Mouse (Mus musculus) intestine, embryonic 15.5 days (tissue): ENCODE data around the gene Kpna6. TPM values are rescaled to one million over a fixed set of nuclear protein-coding genes. Genes with fewer than 3 reads are reported as not detected.

Source experiments
- ATAC-seq: fragments of 200-750 bp; cut with Nextera tagmentation; 2 replicates; pipeline ENCODE4 v1.8.0; 2017; ENCODE audit warnings: moderate TSS enrichment, moderate library complexity
- H3K27ac ChIP-seq: fragments of 300-500 bp; sonication (generic); 2 replicates; pipeline ENCODE4 v1.5.1; 2015; ENCODE audit warnings: mild to moderate bottlenecking, inconsistent platforms
- H3K27me3 ChIP-seq: fragments of 300-500 bp; sonication (generic); replicated peaks from 2 replicates; pipeline ENCODE4 v1.6.1; 2015; ENCODE audit warnings: inconsistent platforms
- H3K36me3 ChIP-seq: fragments of 300-500 bp; sonication (generic); 2 replicates; pipeline ENCODE4 v1.6.1; 2015; ENCODE audit warnings: inconsistent platforms
- H3K4me1 ChIP-seq: fragments of 300-500 bp; sonication (generic); replicated peaks from 2 replicates; pipeline ENCODE4 v1.6.1; 2015; ENCODE audit warnings: inconsistent platforms
- H3K4me2 ChIP-seq: fragments of 300-500 bp; sonication (generic); replicated peaks from 2 replicates; pipeline ENCODE4 v1.6.1; 2015; ENCODE audit warnings: mild to moderate bottlenecking, inconsistent platforms
- H3K4me3 ChIP-seq: fragments of 300-500 bp; sonication (generic); replicated peaks from 2 replicates; pipeline ENCODE4 v1.5.1; 2015; ENCODE audit warnings: inconsistent platforms
- H3K9ac ChIP-seq: fragments of 300-500 bp; sonication (generic); 2 replicates; pipeline ENCODE4 v1.6.1; 2015; ENCODE audit warnings: inconsistent platforms
- H3K9me3 ChIP-seq: fragments of 300-500 bp; sonication (generic); 2 replicates; pipeline ENCODE4 v1.6.1; 2016; ENCODE audit warnings: inconsistent platforms
- WGBS: fragments of 180-500 bp; shearing (Covaris S2); methylation state at CpG from one replicate; pipeline ENCODE4 v1.1.7; 2015; 5-methylcytosine and 5-hydroxymethylcytosine counted together
- polyA plus RNA-seq: library from polyadenylated mRNA; unstranded; fragments of >200 nt; fragmentation: Nextera tagmentation; extraction: Ambion mirVana; gene quantifications from 2 replicates; pipeline ENCODE4 v1.2.1, GENCODE M21; 2015

The Kpna6 gene
- polyA plus RNA-seq, 1 experiment from 2014 or later, result 14.1 TPM

- peak within 1 kb of the TSS; percentile 69 for H3K4me2 ChIP-seq
- peaks cover 21% of the 10 kb centered on the region for H3K36me3 ChIP-seq
- peaks cover 11% of the 10 kb centered on the region for H3K4me1 ChIP-seq
Measured at GRCm38 (mm10) chr4:129640638-129641467, 31.7 kb downstream of the Kpna6 start, which contains the start of gene Txlna. TSS of gene Txlna (minus strand) at chr4:129641065.

DNA sequence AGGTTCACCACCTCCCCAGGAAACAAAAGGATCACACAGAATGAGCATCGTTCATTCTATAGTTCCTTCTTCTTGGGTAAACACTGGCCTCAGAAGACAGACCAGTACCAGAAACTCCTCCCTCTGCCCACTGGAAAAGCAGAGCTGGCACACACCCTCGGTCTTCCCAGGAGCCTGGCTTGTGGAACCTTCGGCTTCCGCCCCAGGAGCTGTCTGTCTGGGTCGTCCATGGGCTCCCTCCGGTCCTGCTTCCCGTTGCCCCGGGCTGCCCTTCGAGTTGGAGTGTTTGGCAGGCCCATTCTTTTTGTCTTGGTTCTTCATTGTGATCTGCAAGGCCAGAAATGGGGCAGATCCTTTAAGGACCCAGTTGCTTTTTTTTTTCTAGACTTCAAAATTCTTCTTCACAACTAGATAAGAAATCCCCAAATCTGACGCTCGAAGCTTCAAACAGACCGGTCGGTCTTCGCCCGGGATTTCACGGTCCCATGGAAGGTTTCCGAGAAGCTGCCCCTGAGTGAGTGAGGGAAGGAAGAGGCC, 32.4 kb downstream of the Kpna6 start:
- Histone ChIP-seq H3K4me2 (peak overlapping the region; percentile 69), H3K9ac (peak overlapping the region; percentile 60), H3K4me3 (peak overlapping the region; percentile 69), H3K27ac (peak overlapping the region; percentile 94), H3K9me3 (no peaks in the 10 kb centered on the region), H3K27me3 (no peaks in the 10 kb centered on the region), H3K36me3 (peaks cover 16% of the 10 kb centered on the region), H3K4me1 (peaks cover 11% of the 10 kb centered on the region)
- ATAC-seq, result peak; percentile 44
- WGBS, result 2% methylated on average over 17 of the region's 17 CpGs

More at GRCm38 (mm10) chr4:129640638-129641467, 31.7 kb downstream of the Kpna6 start, which contains the start of gene Txlna:
- WGBS, result under 1% methylated on average over 60 of the region's 60 CpGs
- Histone ChIP-seq H3K4me3 (peak within 1 kb of the TSS; percentile 69), H3K27ac (peak within 1 kb of the TSS; percentile 94), H3K27me3 (no peaks in the 10 kb centered on the region), H3K9ac (peak within 1 kb of the TSS; percentile 60), H3K9me3 (no peaks in the 10 kb centered on the region)
- ATAC-seq, result peak; percentile 97

- no peak overlapping the region for H3K27ac ChIP-seq
Measured at GRCm38 (mm10) chr4:129639221-129639620, 33.3 kb downstream of the Kpna6 start.

GRCm38 (mm10) chr4:129633852-129634251, 38.7 kb downstream of the Kpna6 start:
- ATAC-seq, result no peak
- peaks cover 1% of the 10 kb centered on the region; the same call in 1 of the 2 replicates for H3K4me1 ChIP-seq
- 81% methylated on average over 6 of the region's 6 CpGs for WGBS
- H3K4me2 ChIP-seq, result no peak overlapping the region
- peaks cover 62% of the 10 kb centered on the region for H3K36me3 ChIP-seq
- H3K27ac ChIP-seq, result no peak overlapping the region
- no peaks in the 10 kb centered on the region for H3K9me3 ChIP-seq
- H3K27me3 ChIP-seq, result no peaks in the 10 kb centered on the region
- H3K4me3 ChIP-seq, result no peak overlapping the region
- no peak overlapping the region for H3K9ac ChIP-seq

More at GRCm38 (mm10) chr4:129639221-129639620, 33.3 kb downstream of the Kpna6 start:
- Histone ChIP-seq H3K4me2 (peak overlapping the region; percentile 69), H3K36me3 (peaks cover 25% of the 10 kb centered on the region), H3K4me3 (no peak overlapping the region), H3K27me3 (no peaks in the 10 kb centered on the region), H3K9ac (no peak overlapping the region), H3K4me1 (peaks cover 11% of the 10 kb centered on the region), H3K9me3 (no peaks in the 10 kb centered on the region)
- ATAC-seq, result no peak
- 85% methylated on average over 15 of the region's 15 CpGs for WGBS

GRCm38 (mm10) chr4:129631867-129632266, 40.7 kb downstream of the Kpna6 start:
- H3K36me3 ChIP-seq, result peaks cover 71% of the 10 kb centered on the region
- no peak for ATAC-seq
- H3K27me3 ChIP-seq, result no peaks in the 10 kb centered on the region
- WGBS, result 91% methylated on average over 12 of the region's 12 CpGs
- H3K9me3 ChIP-seq, result no peaks in the 10 kb centered on the region
- no peak overlapping the region for H3K4me2 ChIP-seq
- H3K27ac ChIP-seq, result no peak overlapping the region
- no peaks in the 10 kb centered on the region for H3K4me1 ChIP-seq
- H3K9ac ChIP-seq, result no peak overlapping the region
- H3K4me3 ChIP-seq, result no peak overlapping the region

DNA sequence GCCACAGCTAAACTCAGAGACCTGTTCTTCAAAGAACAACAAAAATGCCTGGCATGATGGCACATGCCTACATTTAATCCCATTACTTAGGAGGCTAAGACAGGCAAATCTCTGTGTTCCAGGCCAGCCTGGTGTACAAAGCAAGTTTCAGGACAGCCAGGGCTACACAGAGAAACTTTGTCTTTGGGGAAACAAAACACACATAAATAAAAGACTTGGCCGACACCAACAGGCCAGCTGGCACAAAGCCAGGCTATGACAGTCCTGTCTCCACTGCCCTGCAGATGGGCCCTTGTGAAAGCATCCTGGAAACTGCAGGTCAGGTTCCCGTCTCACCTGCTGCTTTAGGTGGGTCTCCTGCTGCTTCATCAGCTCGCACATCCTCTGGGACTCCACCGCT, 41.6 kb downstream of the Kpna6 start:
- peaks cover 76% of the 10 kb centered on the region for H3K36me3 ChIP-seq
- no peak overlapping the region for H3K4me2 ChIP-seq
- H3K9me3 ChIP-seq, result no peaks in the 10 kb centered on the region
- no peaks in the 10 kb centered on the region for H3K27me3 ChIP-seq
- no peak overlapping the region for H3K27ac ChIP-seq
- WGBS, result 70% methylated on average over 4 of the region's 4 CpGs
- H3K9ac ChIP-seq, result no peak overlapping the region
- H3K4me3 ChIP-seq, result no peak overlapping the region
- H3K4me1 ChIP-seq, result 0 out of 2 replicates have a peak, but pooled peaks cover 6% of the 10 kb centered on the region
- no peak for ATAC-seq

DNA sequence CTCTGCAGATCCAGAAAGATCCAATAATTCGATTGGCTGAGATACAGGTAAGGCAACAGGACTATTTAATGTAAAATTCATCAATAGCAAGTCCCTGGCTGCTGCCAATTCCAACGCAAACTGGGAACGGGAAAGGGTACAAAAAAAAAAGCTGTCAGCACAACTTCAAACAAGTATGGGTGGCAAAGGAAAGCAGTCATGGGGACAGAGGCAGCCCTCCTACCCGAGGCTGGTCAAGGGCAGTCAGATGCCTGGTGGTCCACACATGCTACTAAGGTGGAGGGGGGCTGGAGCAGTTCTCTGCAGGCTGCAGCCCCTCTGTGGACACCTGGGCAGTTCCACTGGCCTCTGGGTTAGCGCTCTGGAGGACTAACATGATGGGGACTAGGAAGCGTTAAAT, 46.5 kb downstream of the Kpna6 start:
- WGBS, result 74% methylated on average over 6 of the region's 6 CpGs
- Histone ChIP-seq H3K9ac (no peak overlapping the region), H3K27me3 (no peaks in the 10 kb centered on the region), H3K4me2 (no peak overlapping the region), H3K4me3 (no peak overlapping the region), H3K36me3 (peaks cover 43% of the 10 kb centered on the region), H3K27ac (no peak overlapping the region), H3K9me3 (no peaks in the 10 kb centered on the region), H3K4me1 (peaks cover 35% of the 10 kb centered on the region)
- ATAC-seq, result no peak

- WGBS, result 46% methylated on average over 4 of the region's 4 CpGs
- ATAC-seq, result no peak
- H3K9me3 ChIP-seq, result no peaks in the 10 kb centered on the region
- H3K4me2 ChIP-seq, result peak overlapping the region; percentile 87
- H3K9ac ChIP-seq, result no peak overlapping the region
- peaks cover 36% of the 10 kb centered on the region for H3K4me1 ChIP-seq
- peaks cover 40% of the 10 kb centered on the region for H3K36me3 ChIP-seq
- no peaks in the 10 kb centered on the region for H3K27me3 ChIP-seq
- H3K4me3 ChIP-seq, result no peak overlapping the region
- peak overlapping the region; percentile 86; the same call in 1 of the 2 replicates for H3K27ac ChIP-seq
Measured at GRCm38 (mm10) chr4:129625496-129625895, 47.1 kb downstream of the Kpna6 start.

- Histone ChIP-seq H3K9me3 (no peaks in the 10 kb centered on the region), H3K4me2 (peak overlapping the region; percentile 87), H3K4me3 (peak overlapping the region; percentile 62), H3K4me1 (peaks cover 36% of the 10 kb centered on the region), H3K27ac (peak overlapping the region; percentile 86), H3K9ac (peak overlapping the region; percentile 45), H3K36me3 (peaks cover 35% of the 10 kb centered on the region), H3K27me3 (no peaks in the 10 kb centered on the region)
- WGBS, result 3% methylated on average over 6 of the region's 6 CpGs
- ATAC-seq, result peak; percentile 14; the same call in 1 of the 2 replicates
Measured at GRCm38 (mm10) chr4:129625029-129625370, 47.6 kb downstream of the Kpna6 start.

- Histone ChIP-seq H3K4me2 (peak overlapping the region; percentile 87), H3K9ac (peak overlapping the region; percentile 81), H3K36me3 (peaks cover 31% of the 10 kb centered on the region), H3K4me3 (peak overlapping the region; percentile 62), H3K27ac (peak overlapping the region; percentile 86), H3K4me1 (peaks cover 36% of the 10 kb centered on the region), H3K9me3 (no peaks in the 10 kb centered on the region), H3K27me3 (no peaks in the 10 kb centered on the region)
- ATAC-seq, result peak; percentile 93
- WGBS, result 1% methylated on average over 18 of the region's 18 CpGs
Measured at GRCm38 (mm10) chr4:129624281-129625028, 48.1 kb downstream of the Kpna6 start.

GRCm38 (mm10) chr4:129623681-129624091, 48.9 kb downstream of the Kpna6 start, which contains the start of gene Ccdc28b:
TSS of gene Ccdc28b (minus strand) at chr4:129623947.
- H3K4me2 ChIP-seq, result peak within 1 kb of the TSS; percentile 87
- H3K27me3 ChIP-seq, result no peaks in the 10 kb centered on the region
- ATAC-seq, result peak; percentile 50
- H3K9ac ChIP-seq, result peak within 1 kb of the TSS; percentile 81
- peaks cover 36% of the 10 kb centered on the region for H3K4me1 ChIP-seq
- H3K27ac ChIP-seq, result peak within 1 kb of the TSS; percentile 86
- H3K9me3 ChIP-seq, result no peaks in the 10 kb centered on the region
- H3K36me3 ChIP-seq, result peaks cover 23% of the 10 kb centered on the region
- H3K4me3 ChIP-seq, result peak within 1 kb of the TSS; percentile 62
- under 1% methylated on average over 10 of the region's 10 CpGs for WGBS
